Mouse (Mus musculus): Measurements from ENCODE around the gene Nt5c.

DNA sequence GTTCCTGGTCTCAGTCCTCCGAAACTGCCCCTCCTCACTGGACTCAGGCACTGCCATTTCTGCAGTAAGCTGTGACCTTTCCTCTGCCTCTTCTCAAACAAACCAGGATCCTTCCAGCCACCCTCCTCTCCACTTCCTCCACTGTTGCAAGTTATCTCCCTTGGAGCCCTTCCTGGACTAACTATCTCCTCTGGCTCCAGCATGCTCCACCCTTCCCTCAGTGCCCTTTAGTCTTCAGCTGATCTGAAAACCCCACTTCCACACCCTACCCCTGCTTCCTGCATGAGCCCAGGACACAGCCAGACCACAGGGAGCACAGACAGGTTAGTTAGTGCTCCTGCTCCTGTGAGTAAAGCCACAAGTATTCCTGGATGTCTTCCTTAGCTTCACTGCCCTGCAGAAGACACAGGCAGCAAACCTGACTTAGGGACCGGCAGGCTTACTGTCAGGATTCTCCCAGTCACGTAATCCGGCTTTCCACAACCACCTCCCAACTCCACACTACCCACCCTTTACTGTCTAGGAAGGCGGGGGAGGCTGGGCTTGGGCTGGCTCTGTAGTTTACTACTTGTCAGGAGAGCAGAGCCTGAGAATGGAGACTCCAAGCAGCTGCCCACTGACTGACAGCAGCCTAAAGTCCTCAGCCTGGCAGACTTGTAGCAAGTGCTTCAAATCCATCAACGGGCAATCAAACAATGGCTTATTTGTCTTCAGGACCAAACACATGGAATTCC is 18.3 kb upstream of the Nt5c start:
- TF ChIP-seq CTCF (IDR thresholded peaks at IDR 0.05; ENCODE audit: extremely low read depth, insufficient read depth, low read length) (no peak), POLR2A (IDR thresholded peaks at IDR 0.05; ENCODE audit: extremely low read depth, insufficient read depth, low read length) (no peak)
